Mouse (Mus musculus) erythroblast, adult 5-6 weeks (primary cell): Measurements from ENCODE around the gene Dusp13. TPM values are rescaled to one million over a fixed set of nuclear protein-coding genes. Genes with fewer than 3 reads are reported as not detected.

ENCODE experiments used
- ATAC-seq: replicated peaks from 2 replicates; pipeline ENCODE4 v1.8.0; 2016; ENCODE audit warnings: moderate number of reproducible peaks, mild to moderate bottlenecking, moderate TSS enrichment, inconsistent platforms; ENCODE audit not compliant: poor library complexity, low FRiP score, severe bottlenecking
- total RNA-seq, 2 experiments: library from RNA; stranded (forward) in 1 of 2; stranded (reverse) in 1 of 2; fragments of 150-400 nt in 1 of 2; fragments of 200-764, 138-1000 nt in 1 of 2; gene quantifications; 2 replicates each; pipeline versions ENCODE4 v1.2.3 to v1.2.4; 2015 to 2017; ENCODE audit warnings: low replicate concordance in 2 of 2

The Dusp13 gene
- total RNA-seq (2015; ENCODE audit: low replicate concordance) (not detected in 2 replicates), total RNA-seq (2017; ENCODE audit: low replicate concordance) (not detected in 2 replicates)

GRCm38 (mm10) chr14:21750881-21751542 is at the start of gene Dusp13:
Gene Dusp13, minus strand, starts transcription at chr14:21751181.
- ATAC-seq, result peak; percentile 81

- no peak for ATAC-seq
These were observed 49.7 kb upstream of the Dusp13 start for GRCm38 (mm10) chr14:21800641-21801040.

GRCm38 (mm10) chr14:21792250-21792649 is 41.3 kb upstream of the Dusp13 start:
- ATAC-seq, result no peak

- no peak for ATAC-seq
These were observed 40.7 kb upstream of the Dusp13 start for GRCm38 (mm10) chr14:21791722-21792121.

GRCm38 (mm10) chr14:21790585-21791251 is 39.7 kb upstream of the Dusp13 start:
- ATAC-seq, result no peak

- no peak for ATAC-seq
These were observed 37.1 kb upstream of the Dusp13 start for GRCm38 (mm10) chr14:21788121-21788520.

- ATAC-seq, result no peak
These were observed 36.4 kb upstream of the Dusp13 start for GRCm38 (mm10) chr14:21787374-21787773.

- no peak for ATAC-seq
These were observed 35.5 kb upstream of the Dusp13 start for GRCm38 (mm10) chr14:21786500-21786899.

GRCm38 (mm10) chr14:21776201-21776600 is 25.2 kb upstream of the Dusp13 start:
- no peak for ATAC-seq

- ATAC-seq, result no peak
These were observed 23.0 kb upstream of the Dusp13 start for GRCm38 (mm10) chr14:21773946-21774345.

GRCm38 (mm10) chr14:21772506-21773281 is 21.7 kb upstream of the Dusp13 start:
- no peak for ATAC-seq

GRCm38 (mm10) chr14:21766398-21766958 is 15.5 kb upstream of the Dusp13 start:
- 0 out of 2 replicates have a peak, but pooled peaks have one; percentile 17 for ATAC-seq

- no peak for ATAC-seq
These were observed 14.9 kb upstream of the Dusp13 start for GRCm38 (mm10) chr14:21765754-21766397.

- ATAC-seq, result no peak
These were observed 13.7 kb upstream of the Dusp13 start for GRCm38 (mm10) chr14:21764646-21765045.

GRCm38 (mm10) chr14:21763736-21764135 is 12.8 kb upstream of the Dusp13 start:
- no peak for ATAC-seq

GRCm38 (mm10) chr14:21761560-21761959 is 10.6 kb upstream of the Dusp13 start:
- no peak for ATAC-seq

GRCm38 (mm10) chr14:21753367-21753766 is 2.4 kb upstream of the Dusp13 start:
- no peak for ATAC-seq

- ATAC-seq, result no peak
These were observed 1.4 kb upstream of the Dusp13 start for GRCm38 (mm10) chr14:21752411-21752810.

GRCm38 (mm10) chr14:21750008-21750880 is 737 bp downstream of the Dusp13 start, which contains the start of gene Samd8:
Gene Samd8, plus strand, starts transcription at chr14:21750531.
- peak; percentile 84 for ATAC-seq
